Mouse (Mus musculus) forelimb bud, embryonic 11.5 days (tissue): ENCODE measurements around the gene Osgepl1.
"Not testable (repeated sequence)": the region's sequence is repeated elsewhere in the genome, so short reads cannot be mapped to it uniquely, and the experiment has no call there.

Source experiments
- DNase-seq: peaks from one replicate; pipeline ENCODE4 v3.0.0-alpha.2; 2012; ENCODE audit warnings: low read depth, low spot score

The Osgepl1 gene

DNA sequence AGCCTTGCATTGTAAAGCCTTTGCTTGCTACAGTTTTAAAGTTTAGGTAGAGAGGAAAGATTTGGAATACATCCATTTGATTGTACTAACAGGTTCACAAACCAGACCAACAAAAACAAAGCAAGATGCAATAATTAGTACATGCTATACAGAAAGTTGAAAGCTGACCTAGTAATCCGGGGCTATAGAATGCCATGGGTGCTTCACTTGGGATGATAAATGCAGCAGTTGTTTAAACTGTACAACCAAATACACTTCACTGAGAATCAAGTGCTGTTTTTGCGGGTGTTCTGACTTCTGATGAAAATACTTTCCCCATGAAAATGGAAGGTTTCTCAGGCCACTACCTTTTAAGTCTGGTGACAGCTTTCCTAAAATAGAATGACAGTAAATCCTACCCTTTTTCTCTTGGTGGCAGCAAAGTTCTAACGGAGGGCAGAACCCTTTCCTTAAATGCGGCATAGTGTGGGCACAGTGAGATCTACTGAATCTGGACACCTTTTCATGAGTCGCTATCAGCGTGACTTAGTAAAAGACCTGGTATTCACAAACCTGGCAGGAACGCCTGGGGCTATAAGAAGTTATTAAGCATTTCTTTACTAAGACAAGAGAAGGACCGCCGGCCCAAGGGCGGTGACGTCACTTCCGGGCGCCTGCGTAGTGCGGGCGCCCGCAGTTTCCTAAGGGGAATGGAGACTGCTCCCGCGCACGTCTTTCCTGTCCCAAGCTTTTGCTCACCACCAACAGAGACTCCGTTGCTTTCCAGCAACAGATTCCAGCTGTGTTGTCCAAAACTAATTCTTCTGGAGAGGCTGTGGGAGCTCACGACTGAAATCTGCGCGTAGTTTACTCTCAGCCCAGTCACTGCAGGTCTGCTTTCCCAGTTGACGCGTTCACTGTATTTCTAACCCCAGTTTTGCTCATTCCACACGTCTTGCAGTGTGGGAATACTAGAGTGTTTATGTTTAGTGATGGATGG, at the start of gene Osgepl1:
Gene Osgepl1 (plus strand): TSS at position 636 of the 979 bp plus-strand sequence.
- DNase-seq, result peak; percentile 90

DNA sequence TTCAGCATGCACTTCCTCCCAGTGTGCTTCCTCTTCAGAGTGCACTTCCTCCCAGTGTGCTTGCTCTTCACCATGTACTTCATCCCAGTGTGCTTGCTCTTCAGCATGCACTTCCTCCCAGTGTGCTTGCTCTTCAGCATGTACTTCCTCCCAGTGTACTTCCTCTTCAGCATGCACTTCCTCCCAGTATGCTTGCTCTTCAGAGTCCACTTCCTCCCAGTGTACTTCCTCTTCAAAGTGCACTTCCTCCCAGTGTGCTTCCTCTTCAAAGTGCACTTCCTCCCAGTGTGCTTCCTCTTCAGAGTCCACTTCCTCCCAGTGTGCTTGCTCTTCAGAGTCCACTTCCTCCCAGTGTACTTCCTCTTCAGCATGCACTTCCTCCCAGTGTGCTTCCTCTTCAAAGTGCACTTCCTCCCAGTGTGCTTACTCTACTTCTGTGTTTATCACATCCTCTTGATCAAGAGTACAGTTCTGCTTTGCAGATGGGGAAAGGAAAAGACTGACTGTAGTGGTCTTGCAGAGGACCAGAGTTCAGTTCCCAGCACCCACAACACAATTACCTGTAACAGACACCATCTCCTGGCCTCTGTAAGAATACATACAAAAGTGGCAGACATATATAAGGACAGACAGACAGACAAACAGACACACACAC, 48.3 kb upstream of the Osgepl1 start:
- not testable (repeated sequence) for DNase-seq

DNA sequence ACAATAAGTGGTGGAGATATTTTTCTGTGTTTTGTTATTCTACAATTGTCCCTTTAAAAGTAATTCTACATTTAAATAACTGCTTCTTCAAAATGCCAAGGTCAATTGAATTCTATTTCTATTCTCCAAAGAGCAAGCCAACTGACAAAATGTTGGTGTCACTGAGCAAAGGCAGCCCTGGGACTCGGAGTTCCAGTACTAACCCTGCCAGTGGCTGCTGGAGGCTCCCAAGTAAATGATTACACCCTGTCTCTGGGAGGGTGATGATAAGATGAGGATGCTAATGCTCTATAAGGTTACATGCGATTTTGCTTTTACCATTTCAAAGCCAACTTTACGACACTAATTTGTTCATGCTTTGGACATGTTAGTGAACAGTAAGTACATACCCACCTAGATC, 43.5 kb upstream of the Osgepl1 start:
- DNase-seq, result no peak

DNA sequence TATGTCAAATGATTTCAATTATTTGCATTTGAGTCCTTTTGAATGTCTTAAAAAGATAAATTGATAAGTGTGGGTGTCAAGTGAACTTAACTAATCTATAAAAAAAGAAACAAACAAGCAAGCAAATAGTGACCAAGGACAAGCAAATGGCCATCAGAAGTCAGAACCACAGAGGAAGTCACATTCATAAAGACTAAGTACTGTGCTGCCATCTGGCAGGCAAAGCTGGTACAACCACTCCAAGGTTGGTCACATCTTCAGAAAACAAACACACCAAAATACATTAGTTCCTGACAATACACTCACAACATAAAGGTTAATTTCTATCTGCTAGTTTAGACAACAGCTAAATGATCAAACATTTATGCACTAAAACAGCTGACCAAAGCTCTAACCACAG, 40.8 kb upstream of the Osgepl1 start:
- peak; percentile 13 for DNase-seq

DNA sequence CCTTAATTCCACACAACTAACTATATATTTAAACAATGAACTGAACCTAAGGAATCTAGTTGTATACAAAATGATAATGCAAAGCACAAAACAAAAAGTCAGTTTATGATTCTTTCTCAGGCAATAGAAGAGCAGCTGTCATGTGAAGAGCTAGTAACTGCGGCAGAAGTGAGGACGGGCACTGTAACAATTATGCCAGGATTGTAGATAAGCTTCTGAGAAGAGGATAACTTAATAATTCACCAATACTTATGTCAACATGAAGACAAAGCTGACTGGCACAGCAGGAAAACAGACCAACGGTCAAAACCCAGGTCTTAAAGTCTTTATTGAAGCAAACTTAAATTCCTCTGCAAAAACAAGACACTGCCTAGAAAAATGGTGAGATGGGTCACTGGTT, 22.2 kb upstream of the Osgepl1 start:
- DNase-seq, result no peak

DNA sequence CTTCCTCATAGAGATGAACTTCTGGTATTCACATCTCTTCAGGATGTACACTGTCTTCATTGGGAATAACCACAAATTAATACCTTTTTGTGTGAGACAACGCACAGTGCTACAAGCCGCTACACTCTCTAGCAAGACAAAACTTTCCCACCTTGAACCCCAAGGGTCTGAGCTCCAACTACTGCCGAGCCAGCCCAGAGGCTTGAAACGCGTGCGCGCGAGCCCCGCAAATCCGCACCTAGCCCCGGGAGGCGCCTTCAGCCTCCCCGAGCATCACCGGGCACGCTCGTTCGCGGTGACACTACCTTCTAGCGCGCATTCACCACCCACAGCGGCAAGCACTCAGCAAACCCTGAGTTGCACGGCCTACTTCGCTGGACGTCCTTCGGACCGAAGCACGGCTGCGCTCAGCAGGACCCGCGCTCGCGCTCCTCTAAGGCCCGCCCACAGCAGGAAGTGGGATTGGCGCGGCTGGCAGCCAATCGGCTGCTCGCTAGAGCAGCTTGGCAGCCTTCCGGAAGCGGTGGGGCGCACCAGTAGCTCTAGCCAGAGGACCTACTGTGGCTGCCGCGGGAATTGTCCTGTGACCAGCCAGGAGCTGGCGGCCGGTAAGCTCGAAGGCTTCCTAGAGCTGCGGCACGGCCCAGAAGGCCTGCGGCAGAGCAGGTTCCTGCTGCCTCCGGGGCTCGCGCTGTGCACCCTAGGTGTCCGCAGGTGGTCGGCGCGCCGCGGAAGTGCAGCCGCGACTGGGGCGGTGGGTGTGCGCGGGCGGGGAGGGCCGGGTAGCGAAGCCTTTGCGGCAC, 16.6 kb upstream of the Osgepl1 start, which contains the start of the genes Pms1, Ormdl1 and Gm28778:
Gene Pms1 (minus strand): TSS at position 438 of the 803 bp plus-strand sequence.
Gene Ormdl1 (plus strand): TSS at position 515 of the 803 bp plus-strand sequence.
Gene Gm28778 (plus strand): TSS at position 531 of the 803 bp plus-strand sequence.
- peak; percentile 94 for DNase-seq

DNA sequence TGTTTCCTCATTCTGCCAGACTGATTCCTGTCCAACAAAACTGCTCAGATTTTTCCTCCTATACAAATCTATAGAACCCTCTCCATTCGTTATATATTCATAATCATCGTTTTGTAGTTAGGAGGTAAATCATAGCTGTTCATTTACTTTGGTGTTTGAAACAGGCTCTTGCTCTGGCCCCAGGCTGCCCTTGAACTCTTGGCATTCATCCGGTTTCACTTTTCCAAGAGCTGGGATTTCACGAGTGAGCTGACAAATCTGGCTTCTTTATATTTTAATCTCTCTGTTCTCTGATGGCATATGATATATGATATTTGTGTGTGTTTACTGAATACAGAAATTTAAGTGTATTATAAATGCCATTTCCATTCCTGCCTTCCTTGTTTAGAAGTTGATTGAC, 12.9 kb upstream of the Osgepl1 start:
- no peak for DNase-seq

DNA sequence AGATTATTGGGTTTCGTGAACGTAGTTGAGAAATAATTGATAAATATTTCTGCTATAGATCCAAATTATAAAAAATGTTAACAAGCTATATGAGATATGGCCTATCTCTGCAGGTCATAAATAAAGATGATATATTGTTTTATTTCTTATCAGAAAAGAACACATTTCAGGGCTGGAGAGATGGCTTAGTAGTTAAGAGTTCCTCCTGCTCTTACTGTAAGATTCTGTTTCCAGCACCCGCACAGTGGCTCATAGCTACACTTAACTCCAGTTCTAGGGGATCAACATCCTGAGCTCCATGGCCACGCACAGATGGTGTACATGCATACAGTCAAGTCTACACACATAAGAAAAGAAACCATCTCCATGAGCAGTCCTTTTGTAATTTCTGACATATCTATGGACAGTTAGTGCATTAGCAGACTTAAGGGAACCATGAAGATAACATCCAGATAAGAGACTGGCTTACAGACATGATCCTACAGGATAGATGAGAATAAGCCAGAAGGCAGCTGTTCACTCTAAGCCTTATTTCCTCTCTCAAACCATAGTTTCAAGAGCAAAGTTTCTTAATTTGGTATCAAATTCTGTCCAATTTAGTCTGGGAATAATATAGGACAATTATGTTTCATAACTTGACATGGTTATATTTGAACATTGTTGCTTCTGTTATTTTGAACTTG, 8.4 kb downstream of the Osgepl1 start:
- DNase-seq, result no peak

DNA sequence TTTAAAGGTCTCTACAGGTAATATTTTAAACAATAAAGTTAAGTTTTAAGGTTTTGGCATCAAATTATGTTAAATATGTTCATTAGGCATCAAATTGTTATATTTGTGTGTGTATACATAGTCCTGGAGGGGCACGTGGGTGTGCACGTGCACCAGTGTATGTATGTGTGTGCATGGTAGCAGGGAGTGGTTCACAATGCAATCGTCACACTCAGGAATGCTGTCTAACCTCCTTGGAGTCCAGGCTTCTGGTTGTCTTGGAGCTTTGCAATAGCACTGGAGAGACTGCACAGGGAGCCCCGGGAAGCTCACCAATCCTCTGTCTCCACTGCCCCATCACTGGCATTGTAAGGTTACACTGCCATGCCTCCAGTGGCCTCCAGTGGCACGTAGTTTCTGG, 9.8 kb downstream of the Osgepl1 start:
- DNase-seq, result no peak

DNA sequence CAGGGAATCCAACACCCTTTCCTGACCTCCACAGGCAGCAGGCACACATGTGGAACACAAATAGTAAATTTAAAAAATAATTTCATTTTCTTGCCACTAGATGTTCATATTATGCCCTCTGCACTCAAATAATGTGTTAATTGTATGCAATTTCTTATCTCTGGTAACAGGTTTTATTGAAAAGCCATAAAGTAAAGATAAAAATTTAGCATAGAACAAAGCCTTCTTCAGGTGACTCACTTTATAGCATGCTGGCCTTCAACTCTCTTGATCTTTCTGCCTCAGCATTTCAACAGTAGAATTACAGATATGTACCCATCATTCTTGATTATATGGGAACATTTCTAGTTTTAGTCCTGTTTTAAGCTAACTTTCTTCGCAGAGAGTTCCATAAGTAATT, 10.9 kb downstream of the Osgepl1 start:
- DNase-seq, result no peak

DNA sequence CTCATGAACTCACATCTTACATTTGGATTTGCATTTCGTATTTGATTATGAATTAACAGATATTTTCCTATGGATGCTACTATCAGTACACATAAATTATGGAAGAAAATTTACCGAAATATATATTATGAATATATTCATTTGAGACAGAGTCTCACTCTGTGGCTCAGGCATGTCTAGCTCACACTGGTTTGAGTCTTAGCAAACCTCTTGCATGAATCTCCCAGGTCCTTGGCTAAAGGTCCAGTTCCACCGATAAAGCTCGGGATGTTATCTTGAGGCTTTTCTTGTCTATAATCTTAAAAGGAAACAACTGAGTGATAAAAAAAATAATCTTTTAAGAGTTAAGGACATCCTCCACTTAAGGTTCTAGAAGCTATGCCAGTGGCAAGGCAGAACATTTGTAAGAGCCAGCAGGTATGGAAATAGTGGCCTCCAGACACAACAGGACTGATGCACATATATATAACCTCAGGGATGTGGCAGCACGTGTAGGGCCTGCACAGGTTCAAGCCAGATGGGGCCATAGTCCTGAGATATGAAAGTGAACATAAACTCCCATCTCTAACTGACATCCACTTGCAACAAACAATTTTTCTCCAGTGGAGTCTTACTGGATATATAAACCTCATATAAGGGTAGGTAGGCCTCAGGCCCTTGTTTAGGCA, 11.5 kb downstream of the Osgepl1 start:
- DNase-seq, result no peak

DNA sequence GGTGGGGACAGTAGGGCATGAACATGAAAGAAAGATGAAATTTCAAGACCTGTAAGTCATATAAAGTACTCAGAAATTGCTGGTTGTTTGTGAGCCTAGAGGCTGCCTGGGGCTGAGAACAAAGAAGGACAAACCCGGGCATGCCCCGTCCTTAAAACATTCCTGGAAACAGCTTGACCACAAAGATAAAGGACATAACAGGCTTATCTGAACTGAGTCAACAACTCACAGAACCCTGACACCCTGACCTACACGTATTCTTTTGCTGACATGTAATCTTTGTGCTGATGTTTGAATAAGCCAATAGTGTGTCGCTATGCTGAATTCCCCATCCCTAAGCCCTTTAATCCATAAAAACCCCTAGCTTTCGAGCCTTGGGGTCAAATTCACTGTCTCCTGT, 20.1 kb downstream of the Osgepl1 start:
- DNase-seq, result not testable (repeated sequence)

DNA sequence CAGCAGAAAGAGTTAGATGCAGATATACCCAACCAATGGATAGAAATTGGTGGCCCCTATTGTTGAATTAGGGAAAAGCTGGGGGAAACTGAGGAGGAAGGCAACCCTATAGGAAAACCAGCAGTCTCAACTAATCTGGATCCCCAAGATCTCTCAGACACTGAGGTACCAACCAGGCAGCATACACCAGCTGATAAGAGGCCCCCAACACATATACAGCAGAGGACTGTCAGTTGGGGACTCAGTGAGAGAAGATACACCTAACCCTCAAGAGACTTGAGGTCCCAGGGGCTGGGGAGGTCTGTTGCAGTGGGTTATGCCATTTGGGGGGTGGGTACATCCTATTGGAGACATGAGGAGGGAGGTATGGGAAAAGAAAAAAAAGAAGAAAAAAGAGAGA, 22.0 kb downstream of the Osgepl1 start:
- DNase-seq, result no peak

DNA sequence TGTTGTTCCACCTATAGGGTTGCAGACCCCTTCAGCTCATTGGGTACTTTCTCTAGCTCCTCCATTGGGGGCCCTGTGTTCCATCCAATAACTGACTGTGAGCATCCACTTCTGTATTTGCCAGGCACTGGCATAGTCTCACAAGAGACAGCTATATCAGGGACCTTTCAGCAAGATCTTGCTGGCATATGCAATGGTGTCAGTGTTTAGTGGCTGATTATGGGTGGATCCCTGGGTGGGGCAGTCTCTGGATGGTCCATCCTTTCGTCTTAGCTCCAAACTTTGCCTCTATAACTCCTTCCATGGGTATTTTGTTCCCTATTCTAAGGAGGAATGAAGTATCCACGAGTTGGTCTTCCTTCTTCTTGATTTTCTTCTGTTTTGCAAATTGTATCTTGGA, 24.0 kb downstream of the Osgepl1 start:
- DNase-seq, result not testable (repeated sequence)

DNA sequence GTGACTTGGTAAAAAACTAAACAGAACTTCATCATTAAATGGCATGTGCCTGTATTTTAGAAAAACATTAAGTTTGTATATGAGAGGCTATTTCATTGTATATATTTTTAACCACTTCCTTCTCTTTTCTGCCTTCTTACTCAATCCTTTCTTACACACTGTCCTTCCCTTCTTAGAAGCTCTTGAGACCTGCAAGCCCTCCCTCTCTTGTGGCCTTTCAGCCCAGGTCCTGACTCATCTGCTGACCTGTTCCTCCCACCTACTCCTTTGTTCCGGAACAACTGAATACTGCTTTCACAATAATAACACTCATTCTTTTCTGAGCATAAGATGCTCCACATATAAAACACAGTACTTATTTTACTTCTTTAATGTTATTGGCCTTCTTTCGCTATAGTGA, 27.6 kb downstream of the Osgepl1 start:
- DNase-seq, result no peak

DNA sequence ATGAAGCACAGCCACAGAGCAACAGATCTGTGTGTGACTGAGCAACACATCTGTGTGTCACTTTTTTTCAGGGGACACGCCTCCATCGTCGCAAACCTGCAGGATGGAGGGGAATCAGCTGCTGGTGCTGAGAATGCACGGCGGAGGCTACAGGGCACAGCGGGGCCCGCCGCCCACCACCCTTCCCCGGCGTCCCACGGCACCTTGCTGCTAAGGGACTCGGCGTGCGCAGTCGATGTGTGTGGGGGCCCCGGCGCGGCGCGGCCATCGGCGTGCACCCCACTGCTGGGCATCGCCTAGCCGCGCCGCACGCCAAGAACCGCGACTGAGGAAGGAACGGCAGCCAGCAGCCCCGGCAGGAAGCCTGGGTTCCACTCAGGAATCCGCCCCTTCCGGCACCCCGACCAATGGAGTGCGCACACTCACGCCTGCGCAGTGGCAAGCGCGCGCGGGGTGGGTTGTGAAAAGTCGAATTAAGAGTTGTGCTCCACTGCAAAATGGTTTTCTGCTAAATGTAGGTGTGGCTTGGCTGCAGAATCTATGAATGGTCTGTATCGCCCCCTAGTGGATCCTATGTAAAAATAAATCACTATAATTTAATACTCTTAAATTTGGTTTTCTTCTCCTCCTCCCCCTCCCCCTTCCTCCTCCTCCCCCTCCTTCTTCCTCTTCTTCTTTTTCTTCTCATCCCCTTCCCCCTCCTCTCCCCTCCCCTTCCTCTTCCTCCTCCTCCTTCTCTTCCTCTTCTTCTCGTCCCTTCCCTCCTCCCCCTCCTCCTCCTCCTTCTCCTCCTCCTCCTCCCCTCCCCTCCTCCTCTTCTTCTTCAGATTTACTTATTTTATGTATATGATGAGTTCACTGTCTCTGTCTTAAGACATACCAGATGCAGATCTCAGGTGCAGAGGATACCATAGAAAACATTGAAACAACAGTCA, 39.2 kb downstream of the Osgepl1 start, which contains the start of the genes Asdurf, Gm28551 and Asnsd1:
Gene Asdurf (minus strand): TSS at position 293 of the 935 bp plus-strand sequence.
Gene Gm28551 (minus strand): TSS at position 341 of the 935 bp plus-strand sequence.
Gene Asnsd1 (minus strand): TSS at position 426 of the 935 bp plus-strand sequence.
- DNase-seq, result peak; percentile 94

DNA sequence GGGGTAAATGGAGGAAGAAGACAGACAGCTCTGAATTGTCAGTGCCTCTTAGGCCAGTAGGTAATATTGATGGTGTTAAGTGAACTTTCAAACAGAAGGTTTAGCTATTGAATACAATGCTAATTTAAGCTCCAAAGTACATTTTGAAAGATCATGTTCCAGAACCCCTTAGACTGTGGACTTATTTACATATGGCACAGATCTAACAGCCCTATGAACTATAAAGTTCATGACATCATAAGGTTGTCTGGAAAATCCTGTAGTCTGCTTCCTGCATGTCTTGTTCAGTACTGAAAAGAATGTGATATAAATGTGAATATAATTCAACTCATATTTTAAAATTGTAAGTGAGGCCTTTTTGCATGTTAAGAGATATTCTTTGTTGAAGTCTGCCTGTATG, 45.6 kb downstream of the Osgepl1 start:
- DNase-seq, result no peak
